Mouse (Mus musculus) forebrain, embryonic 13.5 days (tissue): ENCODE data around the gene Mfsd8. TPM values are rescaled to one million over a fixed set of nuclear protein-coding genes. Genes with fewer than 3 reads are reported as not detected.
A peak's percentile ranks its signal among the peaks of the same experiment; 100 is the strongest.
"Not testable (repeated sequence)": the region's sequence is repeated elsewhere in the genome, so short reads cannot be mapped to it uniquely, and the experiment has no call there.

ENCODE experiments used
- ATAC-seq: fragments of 200-750 bp; cut with Nextera tagmentation; 2 replicates; pipeline ENCODE4 v1.8.0; 2017
- H3K27ac ChIP-seq: fragments of 300-500 bp; sonication (generic); 2 replicates; pipeline ENCODE4 v1.5.1; 2015; ENCODE audit warnings: inconsistent platforms, mild to moderate bottlenecking, moderate library complexity
- H3K27me3 ChIP-seq: fragments of 300-500 bp; sonication (generic); 2 replicates; pipeline ENCODE4 v1.6.1; 2015; ENCODE audit warnings: mild to moderate bottlenecking, inconsistent platforms
- H3K36me3 ChIP-seq: fragments of 300-500 bp; sonication (generic); 2 replicates; pipeline ENCODE4 v1.6.1; 2015; ENCODE audit warnings: mild to moderate bottlenecking, inconsistent platforms; ENCODE audit not compliant: poor library complexity, severe bottlenecking
- H3K4me1 ChIP-seq: fragments of 300-500 bp; sonication (generic); 2 replicates; pipeline ENCODE4 v1.6.1; 2015; ENCODE audit warnings: inconsistent platforms
- H3K4me2 ChIP-seq: fragments of 300-500 bp; sonication (generic); 2 replicates; pipeline ENCODE4 v1.6.1; 2015; ENCODE audit warnings: inconsistent platforms, mild to moderate bottlenecking, moderate library complexity
- H3K4me3 ChIP-seq: fragments of 300-500 bp; sonication (generic); 2 replicates; pipeline ENCODE4 v1.5.1; 2015; ENCODE audit warnings: mild to moderate bottlenecking, inconsistent platforms
- H3K9ac ChIP-seq: fragments of 300-500 bp; sonication (generic); 2 replicates; pipeline ENCODE4 v1.6.1; 2015; ENCODE audit warnings: mild to moderate bottlenecking, inconsistent platforms
- H3K9me3 ChIP-seq: fragments of 300-500 bp; sonication (generic); replicated peaks from 2 replicates; pipeline ENCODE4 v1.6.1; 2016; ENCODE audit warnings: inconsistent platforms
- WGBS: fragments of 180-500 bp; shearing (Covaris S2); methylation state at CpG from one replicate; pipeline ENCODE4 v1.1.7; 2015; 5-methylcytosine and 5-hydroxymethylcytosine counted together
- polyA plus RNA-seq: library from polyadenylated mRNA; unstranded; fragments of >200 nt; fragmentation: Nextera tagmentation; extraction: Ambion mirVana; gene quantifications from 2 replicates; pipeline ENCODE4 v1.2.1, GENCODE M21; 2015

The Mfsd8 gene
- polyA plus RNA-seq: 17.5 and 17.7 TPM in 2 replicates

DNA sequence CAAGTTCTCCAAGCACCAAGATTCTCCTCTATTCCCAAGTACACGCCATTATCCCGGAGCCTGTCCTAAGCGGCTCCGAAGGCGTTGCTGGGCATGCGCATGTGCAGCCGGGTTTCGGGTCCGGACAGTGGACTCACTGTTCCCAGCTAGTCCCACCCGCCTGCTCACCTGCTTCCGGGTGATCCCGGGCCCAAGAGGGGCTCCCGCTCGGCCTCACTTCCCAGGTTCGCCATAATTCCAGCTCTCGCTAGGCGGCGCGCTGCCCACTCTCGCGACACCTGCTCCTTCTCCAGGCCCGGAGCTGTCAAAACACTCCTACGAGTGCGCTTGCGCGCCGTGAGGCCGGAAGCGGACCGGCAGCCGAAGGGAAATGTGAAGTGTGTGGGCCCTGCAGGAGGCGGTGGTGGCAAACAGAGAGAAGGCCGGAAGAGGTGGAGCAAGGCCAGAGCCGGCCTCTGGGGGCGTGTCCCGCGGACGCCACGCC lies at the start of gene Mfsd8:
Mfsd8 (minus strand) TSS at position 414 of the 484 bp plus-strand sequence.
- WGBS: under 1% methylated on average over 38 of the region's 39 CpGs
- H3K36me3 ChIP-seq, H3K27me3 ChIP-seq, H3K9me3 ChIP-seq, H3K4me1 ChIP-seq: not testable (repeated sequence)
- H3K27ac ChIP-seq: peak within 1 kb of the TSS; percentile 76
- peak within 1 kb of the TSS; percentile 49 for H3K4me3 ChIP-seq
- ATAC-seq: peak; percentile 99
- peak within 1 kb of the TSS; percentile 68 for H3K4me2 ChIP-seq
- H3K9ac ChIP-seq: peak within 1 kb of the TSS; percentile 68

DNA sequence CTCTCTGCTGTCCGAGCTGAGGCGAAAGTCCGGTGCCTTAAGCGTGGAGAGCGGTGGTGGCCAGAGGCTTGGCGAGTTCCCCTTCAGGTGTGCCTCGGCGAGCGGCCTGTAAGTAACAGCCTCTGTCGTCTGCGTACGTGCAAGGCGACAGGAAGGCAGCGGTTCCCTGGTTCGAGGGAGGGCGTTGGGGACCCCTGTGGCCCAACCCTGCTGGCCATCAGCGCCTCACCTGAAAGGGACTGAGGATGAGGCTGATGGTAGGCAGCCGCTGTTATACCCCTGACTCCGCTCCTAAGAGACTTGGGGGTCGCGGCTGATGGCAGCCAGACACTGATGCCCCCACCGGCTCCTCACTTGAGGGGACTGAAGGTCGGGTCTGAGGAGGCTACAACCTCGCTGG lies 47.6 kb upstream of the Mfsd8 start:
- peak overlapping the region; percentile 70 for H3K4me2 ChIP-seq
- not testable (repeated sequence) for H3K27me3 ChIP-seq, ATAC-seq, H3K36me3 ChIP-seq, H3K27ac ChIP-seq, H3K9me3 ChIP-seq
- 1% methylated on average over 18 of the region's 24 CpGs for WGBS
- peak overlapping the region; percentile 71 for H3K9ac ChIP-seq
- peak overlapping the region; percentile 51 for H3K4me3 ChIP-seq
- peaks cover 11% of the 10 kb centered on the region for H3K4me1 ChIP-seq

DNA sequence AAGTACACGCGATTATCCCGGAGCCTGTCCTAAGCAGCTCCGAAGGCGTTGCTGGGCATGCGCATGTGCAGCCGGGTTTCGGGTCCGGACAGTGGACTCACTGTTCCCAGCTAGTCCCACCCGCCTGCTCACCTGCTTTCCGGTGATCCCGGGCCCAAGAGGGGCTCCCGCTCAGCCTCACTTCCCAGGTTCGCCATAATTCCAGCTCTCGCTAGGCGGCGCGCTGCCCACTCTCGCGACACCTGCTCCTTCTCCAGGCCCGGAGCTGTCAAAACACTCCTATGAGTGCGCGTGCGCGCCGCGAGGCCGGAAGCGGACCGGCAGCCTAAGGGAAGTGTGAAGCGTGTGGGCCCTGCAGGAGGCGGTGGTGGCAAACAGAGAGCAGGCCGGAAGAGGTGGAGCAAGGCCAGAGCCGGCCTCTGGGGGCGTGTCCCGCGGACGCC lies 47.2 kb upstream of the Mfsd8 start:
- peak overlapping the region; percentile 71 for H3K9ac ChIP-seq
- peak overlapping the region; percentile 60 for H3K4me2 ChIP-seq
- under 1% methylated on average over 37 of the region's 38 CpGs for WGBS
- H3K27ac ChIP-seq: peak overlapping the region; percentile 59
- not testable (repeated sequence) for H3K27me3 ChIP-seq, H3K36me3 ChIP-seq, H3K9me3 ChIP-seq
- H3K4me3 ChIP-seq: peak overlapping the region; percentile 51
- peaks cover 11% of the 10 kb centered on the region for H3K4me1 ChIP-seq
- ATAC-seq: peak; percentile 100

DNA sequence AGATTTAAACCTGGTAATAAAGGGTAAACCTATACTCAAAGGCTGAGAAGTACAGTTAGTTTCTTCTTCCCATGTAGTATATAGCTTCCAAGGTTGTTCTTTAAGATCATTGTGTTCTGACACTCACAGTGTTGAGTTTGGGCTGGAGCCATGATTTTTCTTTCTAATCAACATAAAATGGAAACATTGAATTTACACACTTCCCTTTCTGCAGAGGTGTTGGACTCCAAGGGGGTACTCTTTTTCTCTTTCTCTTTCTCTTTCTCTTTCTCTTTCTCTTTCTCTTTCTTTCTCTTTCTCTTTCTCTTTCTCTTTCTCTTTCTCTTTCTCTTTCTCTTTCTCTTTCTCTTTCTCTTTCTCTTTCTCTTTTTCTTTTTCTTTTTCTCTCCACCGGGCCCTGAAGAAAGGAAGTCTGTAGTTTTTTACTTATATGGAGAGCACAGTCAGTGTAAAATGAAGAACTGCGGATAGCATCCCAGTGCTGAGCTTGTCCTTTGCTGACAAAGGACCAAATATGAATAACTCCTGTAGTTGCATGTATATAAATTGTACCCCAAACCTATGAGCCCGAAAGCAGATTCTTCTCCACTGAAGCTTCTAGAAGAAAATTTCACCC lies 6.5 kb upstream of the Mfsd8 start:
- H3K4me1 ChIP-seq, H3K36me3 ChIP-seq, H3K27ac ChIP-seq, H3K4me2 ChIP-seq, H3K9me3 ChIP-seq, ATAC-seq, H3K9ac ChIP-seq, H3K27me3 ChIP-seq, H3K4me3 ChIP-seq: not testable (repeated sequence)
- 97% methylated on average over 3 of the region's 3 CpGs for WGBS

DNA sequence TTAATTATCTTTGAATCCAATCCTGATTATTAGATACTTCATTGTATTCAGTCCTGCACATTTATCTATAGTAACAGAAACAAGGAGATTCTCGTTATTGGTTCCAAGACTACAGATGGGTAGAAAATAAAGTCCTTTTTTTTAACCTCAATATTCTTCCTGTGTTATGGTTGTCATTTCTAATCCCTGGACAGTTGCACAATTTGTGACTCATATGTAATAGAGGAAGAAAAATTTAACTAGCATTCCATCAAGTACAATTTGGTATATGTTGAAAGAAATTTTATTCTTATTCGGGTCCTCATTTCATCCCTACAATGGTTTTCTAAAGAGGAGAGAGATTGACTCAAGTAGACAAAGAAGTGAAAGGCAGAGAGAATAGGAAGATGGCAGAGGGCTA lies 1.2 kb upstream of the Mfsd8 start:
- H3K4me3 ChIP-seq, H3K9me3 ChIP-seq, H3K9ac ChIP-seq, H3K27ac ChIP-seq, H3K4me1 ChIP-seq, H3K36me3 ChIP-seq, H3K4me2 ChIP-seq, ATAC-seq, H3K27me3 ChIP-seq: not testable (repeated sequence)
- WGBS: 92% methylated on average over 2 of the region's 2 CpGs

DNA sequence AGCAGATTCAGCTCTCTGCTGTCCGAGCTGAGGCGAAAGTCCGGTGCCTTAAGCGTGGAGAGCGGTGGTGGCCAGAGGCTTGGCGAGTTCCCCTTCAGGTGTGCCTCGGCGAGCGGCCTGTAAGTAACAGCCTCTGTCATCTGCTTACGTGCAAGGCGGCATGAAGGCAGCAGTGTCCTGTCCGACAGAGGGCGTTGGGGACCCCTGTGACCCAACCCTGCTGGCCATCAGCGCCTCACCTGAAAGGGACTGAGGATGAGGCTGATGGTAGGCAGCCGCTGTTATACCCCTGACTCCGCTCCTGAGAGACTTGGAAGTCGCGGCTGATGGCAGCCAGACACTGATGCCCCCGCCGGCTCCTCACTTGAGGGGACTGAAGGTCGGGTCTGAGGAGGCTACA lies 332 bp upstream of the Mfsd8 start:
- WGBS: 1% methylated on average over 16 of the region's 21 CpGs

DNA sequence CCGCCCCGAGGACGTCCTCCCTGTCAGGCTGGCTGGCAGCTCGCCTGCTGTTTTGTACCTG lies 101 bp upstream of the Mfsd8 start, which contains the start of gene Abhd18:
Abhd18 (plus strand) TSS at position 14 of the 61 bp plus-strand sequence.
- not testable (repeated sequence) for H3K9me3 ChIP-seq, ATAC-seq, H3K4me1 ChIP-seq, H3K36me3 ChIP-seq, H3K27me3 ChIP-seq
- Histone ChIP-seq H3K27ac (peak within 1 kb of the TSS; percentile 76), H3K9ac (peak within 1 kb of the TSS; percentile 68), H3K4me2 (peak within 1 kb of the TSS; percentile 68), H3K4me3 (peak within 1 kb of the TSS; percentile 49)
- 0% methylated on average over 3 of the region's 4 CpGs for WGBS

More for the DNA sequence above, 332 bp upstream of the Mfsd8 start:
- H3K27ac ChIP-seq: peak overlapping the region; percentile 48
- ATAC-seq, H3K36me3 ChIP-seq, H3K27me3 ChIP-seq, H3K4me1 ChIP-seq, H3K9me3 ChIP-seq: not testable (repeated sequence)
- H3K4me3 ChIP-seq: peak overlapping the region; percentile 49
- H3K4me2 ChIP-seq: peak overlapping the region; percentile 68
- peak overlapping the region; percentile 63 for H3K9ac ChIP-seq

DNA sequence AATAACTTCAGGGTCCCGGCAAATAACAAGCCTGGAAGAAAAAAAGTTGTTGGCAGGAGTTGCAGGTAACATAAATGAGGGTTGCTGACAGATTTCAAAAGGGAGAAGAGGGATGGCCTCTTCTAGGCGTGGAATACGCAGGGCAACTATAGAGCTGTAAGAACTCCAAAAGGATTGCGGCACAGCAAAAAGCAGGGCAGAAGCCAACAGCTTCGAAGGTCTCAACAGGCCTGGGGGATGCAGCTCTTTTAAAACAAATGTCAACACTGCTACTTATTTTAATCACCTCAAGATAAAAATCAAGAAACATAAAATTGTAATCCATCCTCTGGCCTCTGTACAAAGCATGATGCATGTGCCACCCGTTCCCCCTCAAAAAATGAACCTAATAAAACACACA lies 1.2 kb downstream of the Mfsd8 start:
- H3K27ac ChIP-seq, H3K9me3 ChIP-seq, ATAC-seq, H3K27me3 ChIP-seq, H3K36me3 ChIP-seq, H3K4me1 ChIP-seq: not testable (repeated sequence)
- H3K4me3 ChIP-seq: peak overlapping the region; percentile 49
- WGBS: 81% methylated on average over 6 of the region's 6 CpGs
- peak overlapping the region; percentile 68 for H3K4me2 ChIP-seq
- peak overlapping the region; percentile 52 for H3K9ac ChIP-seq

DNA sequence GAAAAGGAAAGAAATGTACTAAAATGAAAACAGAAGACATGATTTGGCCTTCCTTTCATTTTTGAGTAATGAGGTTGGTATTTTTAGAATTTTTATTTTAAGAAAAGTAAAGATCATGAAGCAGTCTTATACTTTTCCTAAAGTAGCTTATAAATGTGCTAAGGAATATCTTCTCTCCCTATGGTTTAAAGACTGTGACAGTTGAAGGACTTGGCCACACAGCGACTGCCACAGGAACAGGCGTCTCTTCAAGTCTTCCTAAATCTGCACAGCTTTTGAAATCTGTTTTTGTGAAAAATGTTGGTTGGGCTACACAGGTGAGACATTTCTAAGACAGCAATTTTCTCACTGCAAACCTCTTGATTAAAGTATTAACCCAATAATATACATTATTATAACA lies 33.4 kb downstream of the Mfsd8 start:
- WGBS: 86% methylated on average over 2 of the region's 2 CpGs

DNA sequence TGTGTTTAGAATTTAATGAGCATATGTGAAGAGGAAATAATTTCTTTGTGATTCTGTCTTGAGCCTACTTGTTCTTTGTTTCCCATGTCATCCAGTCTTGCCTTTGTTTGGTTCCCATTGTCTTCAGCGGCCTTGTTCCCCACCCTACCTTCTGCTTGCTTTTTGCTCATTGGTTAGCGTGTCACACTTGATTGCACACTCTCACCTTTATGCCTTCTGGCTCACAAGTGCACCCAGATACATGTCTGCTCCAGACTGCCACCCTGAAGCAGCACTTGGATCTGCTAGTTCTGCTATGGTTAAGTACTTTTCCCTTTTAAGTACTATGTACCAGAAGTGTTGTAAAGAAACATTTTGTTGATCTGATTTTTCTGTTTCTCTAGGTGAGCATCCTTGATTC lies 36.8 kb downstream of the Mfsd8 start:
- H3K36me3 ChIP-seq: peaks cover 73% of the 10 kb centered on the region
- no peaks in the 10 kb centered on the region for H3K27me3 ChIP-seq
- H3K9ac ChIP-seq: no peak overlapping the region
- no peak overlapping the region for H3K4me2 ChIP-seq
- H3K4me1 ChIP-seq: no peaks in the 10 kb centered on the region
- WGBS: 55% methylated on average over 2 of the region's 2 CpGs
- peak; percentile 45; the same call in 1 of the 2 replicates for ATAC-seq
- H3K9me3 ChIP-seq: no peaks in the 10 kb centered on the region
- no peak overlapping the region for H3K27ac ChIP-seq
- H3K4me3 ChIP-seq: no peak overlapping the region

More for the DNA sequence above, 33.4 kb downstream of the Mfsd8 start:
- Histone ChIP-seq H3K27ac (no peak overlapping the region), H3K9ac (no peak overlapping the region), H3K4me3 (no peak overlapping the region), H3K4me1 (no peaks in the 10 kb centered on the region), H3K36me3 (peaks cover 73% of the 10 kb centered on the region), H3K9me3 (no peaks in the 10 kb centered on the region), H3K4me2 (no peak overlapping the region), H3K27me3 (no peaks in the 10 kb centered on the region)
- no peak for ATAC-seq

DNA sequence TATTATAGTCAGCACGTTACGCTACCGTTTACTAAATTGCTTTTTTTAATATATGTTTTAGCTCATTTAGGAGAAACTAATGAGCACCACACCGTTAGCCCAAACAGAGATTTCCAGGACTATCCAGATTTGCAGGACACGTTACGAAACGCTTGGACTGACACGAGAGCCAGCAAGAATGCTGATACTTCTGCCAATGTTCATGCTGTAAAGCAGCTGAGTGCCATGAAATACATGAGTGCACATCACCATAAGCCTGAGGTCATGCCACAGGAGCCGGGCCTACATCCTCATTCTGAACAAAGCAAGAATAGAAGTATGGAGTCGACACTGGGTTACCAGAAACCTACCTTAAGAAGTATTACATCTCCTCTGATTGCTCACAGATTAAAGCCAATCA lies 38.0 kb downstream of the Mfsd8 start:
- H3K4me2 ChIP-seq: no peak overlapping the region
- no peaks in the 10 kb centered on the region for H3K9me3 ChIP-seq
- no peak for ATAC-seq
- peaks cover 62% of the 10 kb centered on the region for H3K36me3 ChIP-seq
- no peak overlapping the region for H3K27ac ChIP-seq
- no peaks in the 10 kb centered on the region for H3K27me3 ChIP-seq
- no peaks in the 10 kb centered on the region for H3K4me1 ChIP-seq
- 91% methylated on average over 10 of the region's 10 CpGs for WGBS
- H3K4me3 ChIP-seq: no peak overlapping the region
- H3K9ac ChIP-seq: no peak overlapping the region

DNA sequence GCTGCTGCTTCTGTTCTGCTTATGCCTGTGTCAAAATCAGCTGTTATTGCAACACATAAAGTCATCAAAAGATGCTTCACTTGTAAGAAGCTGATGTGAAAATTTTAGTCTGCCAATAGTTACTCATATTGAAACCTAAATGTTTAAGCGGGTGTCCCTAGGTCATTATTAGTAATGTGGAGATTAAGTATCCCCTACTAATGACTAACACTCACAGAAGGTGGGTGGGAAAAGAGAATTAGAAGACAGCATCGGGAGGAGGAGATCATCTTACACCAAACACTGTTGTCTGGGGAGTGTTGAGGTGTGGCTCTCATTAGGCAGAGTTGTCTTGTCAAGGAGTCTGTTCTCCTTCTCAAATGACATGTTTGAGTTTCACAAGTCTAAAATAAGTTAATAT lies 39.8 kb downstream of the Mfsd8 start:
- H3K9ac ChIP-seq: no peak overlapping the region
- peaks cover 6% of the 10 kb centered on the region; the same call in 1 of the 2 replicates for H3K4me1 ChIP-seq
- no peaks in the 10 kb centered on the region for H3K9me3 ChIP-seq
- H3K36me3 ChIP-seq: peaks cover 54% of the 10 kb centered on the region
- H3K4me2 ChIP-seq: no peak overlapping the region
- H3K27ac ChIP-seq: no peak overlapping the region
- WGBS: 60% methylated on average over 2 of the region's 2 CpGs
- no peak overlapping the region for H3K4me3 ChIP-seq
- ATAC-seq: no peak
- no peaks in the 10 kb centered on the region for H3K27me3 ChIP-seq

DNA sequence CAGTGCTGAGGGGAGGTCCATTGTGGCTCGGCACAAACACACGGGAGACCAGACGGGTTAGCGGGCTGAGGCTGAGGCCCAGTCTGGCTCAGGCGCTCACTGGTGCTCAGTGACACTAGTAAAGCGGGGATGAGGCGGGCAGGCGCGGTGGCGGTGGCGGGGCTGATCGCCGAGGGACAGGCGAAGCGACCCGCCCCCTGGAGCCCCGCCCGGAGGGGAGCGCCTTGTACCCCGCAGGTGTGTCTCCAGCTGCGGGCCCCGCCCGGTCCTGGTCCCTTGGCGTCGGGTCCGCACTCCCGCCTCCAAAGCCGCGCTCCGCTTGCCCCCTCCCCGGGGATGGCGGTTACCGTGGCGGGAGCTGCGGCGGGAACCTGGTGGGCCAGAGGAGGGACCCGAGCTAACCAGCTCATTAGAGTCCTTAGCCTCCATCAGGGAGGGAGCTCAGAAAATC lies 46.3 kb downstream of the Mfsd8 start:
- peak overlapping the region; percentile 78 for H3K4me3 ChIP-seq
- peaks cover 12% of the 10 kb centered on the region for H3K36me3 ChIP-seq
- no peaks in the 10 kb centered on the region for H3K27me3 ChIP-seq
- ATAC-seq: peak; percentile 88
- no peaks in the 10 kb centered on the region for H3K9me3 ChIP-seq
- peak overlapping the region; percentile 62 for H3K27ac ChIP-seq
- peak overlapping the region; percentile 89 for H3K9ac ChIP-seq
- peaks cover 27% of the 10 kb centered on the region for H3K4me1 ChIP-seq
- under 1% methylated on average over 36 of the region's 37 CpGs for WGBS
- H3K4me2 ChIP-seq: peak overlapping the region; percentile 94
